Mouse (Mus musculus): ENCODE measurements around the gene Thrap3. TPM values are rescaled to one million over a fixed set of nuclear protein-coding genes. Genes with fewer than 3 reads are reported as not detected.
A peak's percentile ranks its signal among the peaks of the same experiment; 100 is the strongest.

Thrap3 gene
- 127 and 139 TPM in 2 replicates for polyA plus RNA-seq (2014; fragmentation: Nextera tagmentation; extraction: Ambion mirVana)

- DNase-seq (ENCODE audit: low spot score): peak; percentile 97
- H3K36me3 ChIP-seq (replicated peaks; ENCODE audit: control insufficient read depth, insufficient read depth): peaks cover 5% of the 10 kb centered on the region; the same call in 1 of the 2 replicates
- H3K4me2 ChIP-seq (replicated peaks): peak within 1 kb of the TSS; percentile 79
- H3K9ac ChIP-seq: peak within 1 kb of the TSS; percentile 88
- peak within 1 kb of the TSS; percentile 97 for H3K27ac ChIP-seq
- no peaks in the 10 kb centered on the region for H3K27me3 ChIP-seq (ENCODE audit: control insufficient read depth, insufficient read depth, low read length)
- H3K4me3 ChIP-seq (replicated peaks; ENCODE audit: low read length): peak within 1 kb of the TSS; percentile 84
- peaks cover 28% of the 10 kb centered on the region for H3K4me1 ChIP-seq (replicated peaks; ENCODE audit: control insufficient read depth, insufficient read depth, low read length)
- H3K9me3 ChIP-seq (ENCODE audit: control insufficient read depth, low read length): no peaks in the 10 kb centered on the region
- WGBS: under 1% methylated on average over 72 of the region's 75 CpGs
- ATAC-seq (ENCODE audit: low FRiP score): peak; percentile 99
These were observed at the start of gene Thrap3 for GRCm38 (mm10) chr4:126202303-126203181. TSS of gene Thrap3 (minus strand) at chr4:126202760.

GRCm38 (mm10) chr4:126251655-126252254, 49.2 kb upstream of the Thrap3 start:
- no peak overlapping the region for H3K27ac ChIP-seq
- no peaks in the 10 kb centered on the region; the same call in 1 of the 2 replicates for H3K36me3 ChIP-seq (replicated peaks; ENCODE audit: control insufficient read depth, insufficient read depth)
- DNase-seq (ENCODE audit: low spot score): no peak
- no peaks in the 10 kb centered on the region for H3K9me3 ChIP-seq (ENCODE audit: control insufficient read depth, low read length)
- H3K4me2 ChIP-seq (replicated peaks): peak overlapping the region; percentile 92; the same call in 1 of the 2 replicates
- H3K27me3 ChIP-seq (ENCODE audit: control insufficient read depth, insufficient read depth, low read length): no peaks in the 10 kb centered on the region
- H3K4me3 ChIP-seq (replicated peaks; ENCODE audit: low read length): no peak overlapping the region
- peak overlapping the region; percentile 12; the same call in 1 of the 2 replicates for H3K9ac ChIP-seq
- no peak for ATAC-seq (ENCODE audit: low FRiP score)
- peaks cover 67% of the 10 kb centered on the region for H3K4me1 ChIP-seq (replicated peaks; ENCODE audit: control insufficient read depth, insufficient read depth, low read length)
- WGBS: 62% methylated on average over 11 of the region's 11 CpGs

- Histone ChIP-seq H3K9me3 (ENCODE audit: control insufficient read depth, low read length) (no peaks in the 10 kb centered on the region), H3K27me3 (ENCODE audit: control insufficient read depth, insufficient read depth, low read length) (no peaks in the 10 kb centered on the region), H3K4me1 (replicated peaks; ENCODE audit: control insufficient read depth, insufficient read depth, low read length) (peaks cover 67% of the 10 kb centered on the region), H3K4me3 (replicated peaks; ENCODE audit: low read length) (no peak overlapping the region), H3K27ac (no peak overlapping the region), H3K36me3 (replicated peaks; ENCODE audit: control insufficient read depth, insufficient read depth) (peaks cover 8% of the 10 kb centered on the region; the same call in 1 of the 2 replicates), H3K4me2 (replicated peaks) (no peak overlapping the region), H3K9ac (0 out of 2 replicates have a peak overlapping the region, but pooled peaks have one; percentile 12)
- DNase-seq (ENCODE audit: low spot score) (no peak), ATAC-seq (ENCODE audit: low FRiP score) (no peak)
- 53% methylated on average over 4 of the region's 4 CpGs for WGBS
These were observed 48.1 kb upstream of the Thrap3 start for GRCm38 (mm10) chr4:126250659-126251058.

- no peaks in the 10 kb centered on the region for H3K9me3 ChIP-seq (ENCODE audit: control insufficient read depth, low read length)
- H3K4me3 ChIP-seq (replicated peaks; ENCODE audit: low read length): no peak overlapping the region
- H3K27ac ChIP-seq: peak overlapping the region; percentile 27
- no peak for DNase-seq (ENCODE audit: low spot score)
- H3K4me2 ChIP-seq (replicated peaks): peak overlapping the region; percentile 19; the same call in 1 of the 2 replicates
- no peak for ATAC-seq (ENCODE audit: low FRiP score)
- H3K36me3 ChIP-seq (replicated peaks; ENCODE audit: control insufficient read depth, insufficient read depth): peaks cover 9% of the 10 kb centered on the region; the same call in 1 of the 2 replicates
- peaks cover 53% of the 10 kb centered on the region for H3K4me1 ChIP-seq (replicated peaks; ENCODE audit: control insufficient read depth, insufficient read depth, low read length)
- H3K9ac ChIP-seq: peak overlapping the region; percentile 50
- no peaks in the 10 kb centered on the region for H3K27me3 ChIP-seq (ENCODE audit: control insufficient read depth, insufficient read depth, low read length)
- 10% methylated on average over 11 of the region's 11 CpGs for WGBS
These were observed 45.8 kb upstream of the Thrap3 start for GRCm38 (mm10) chr4:126248261-126248868.

GRCm38 (mm10) chr4:126246202-126246889, 43.8 kb upstream of the Thrap3 start:
- Histone ChIP-seq H3K36me3 (replicated peaks; ENCODE audit: control insufficient read depth, insufficient read depth) (peaks cover 22% of the 10 kb centered on the region), H3K4me2 (replicated peaks) (no peak overlapping the region), H3K4me1 (replicated peaks; ENCODE audit: control insufficient read depth, insufficient read depth, low read length) (peaks cover 33% of the 10 kb centered on the region), H3K9ac (no peak overlapping the region), H3K27ac (no peak overlapping the region), H3K4me3 (replicated peaks; ENCODE audit: low read length) (no peak overlapping the region), H3K9me3 (ENCODE audit: control insufficient read depth, low read length) (no peaks in the 10 kb centered on the region), H3K27me3 (ENCODE audit: control insufficient read depth, insufficient read depth, low read length) (no peaks in the 10 kb centered on the region)
- 86% methylated on average over 13 of the region's 13 CpGs for WGBS
- DNase-seq (ENCODE audit: low spot score) (no peak), ATAC-seq (ENCODE audit: low FRiP score) (no peak)

- Histone ChIP-seq H3K27me3 (ENCODE audit: control insufficient read depth, insufficient read depth, low read length) (no peaks in the 10 kb centered on the region), H3K4me3 (replicated peaks; ENCODE audit: low read length) (no peak overlapping the region), H3K9me3 (ENCODE audit: control insufficient read depth, low read length) (no peaks in the 10 kb centered on the region), H3K4me2 (replicated peaks) (no peak overlapping the region), H3K27ac (no peak overlapping the region), H3K4me1 (replicated peaks; ENCODE audit: control insufficient read depth, insufficient read depth, low read length) (peaks cover under 1% of the 10 kb centered on the region; the same call in 1 of the 2 replicates), H3K9ac (no peak overlapping the region), H3K36me3 (replicated peaks; ENCODE audit: control insufficient read depth, insufficient read depth) (peaks cover 61% of the 10 kb centered on the region)
- DNase-seq (ENCODE audit: low spot score) (no peak), ATAC-seq (ENCODE audit: low FRiP score) (no peak)
- 88% methylated on average over 6 of the region's 6 CpGs for WGBS
These were observed 40.0 kb upstream of the Thrap3 start for GRCm38 (mm10) chr4:126242510-126242909.

GRCm38 (mm10) chr4:126241956-126242355, 39.4 kb upstream of the Thrap3 start:
- ATAC-seq (ENCODE audit: low FRiP score): no peak
- H3K36me3 ChIP-seq (replicated peaks; ENCODE audit: control insufficient read depth, insufficient read depth): peaks cover 65% of the 10 kb centered on the region

GRCm38 (mm10) chr4:126239862-126240475, 37.4 kb upstream of the Thrap3 start:
- H3K4me3 ChIP-seq (replicated peaks; ENCODE audit: low read length): no peak overlapping the region
- no peaks in the 10 kb centered on the region for H3K9me3 ChIP-seq (ENCODE audit: control insufficient read depth, low read length)
- H3K27me3 ChIP-seq (ENCODE audit: control insufficient read depth, insufficient read depth, low read length): no peaks in the 10 kb centered on the region
- H3K4me1 ChIP-seq (replicated peaks; ENCODE audit: control insufficient read depth, insufficient read depth, low read length): no peaks in the 10 kb centered on the region
- 94% methylated on average over 13 of the region's 13 CpGs for WGBS
- no peak overlapping the region for H3K9ac ChIP-seq
- no peak overlapping the region for H3K4me2 ChIP-seq (replicated peaks)
- H3K27ac ChIP-seq: no peak overlapping the region
- no peak for DNase-seq (ENCODE audit: low spot score)
- H3K36me3 ChIP-seq (replicated peaks; ENCODE audit: control insufficient read depth, insufficient read depth): peaks cover 76% of the 10 kb centered on the region
- no peak for ATAC-seq (ENCODE audit: low FRiP score)

More at GRCm38 (mm10) chr4:126241956-126242355, 39.4 kb upstream of the Thrap3 start:
- DNase-seq (ENCODE audit: low spot score): no peak
- Histone ChIP-seq H3K9me3 (ENCODE audit: control insufficient read depth, low read length) (no peaks in the 10 kb centered on the region), H3K4me3 (replicated peaks; ENCODE audit: low read length) (no peak overlapping the region), H3K27me3 (ENCODE audit: control insufficient read depth, insufficient read depth, low read length) (no peaks in the 10 kb centered on the region), H3K4me1 (replicated peaks; ENCODE audit: control insufficient read depth, insufficient read depth, low read length) (no peaks in the 10 kb centered on the region), H3K27ac (no peak overlapping the region), H3K4me2 (replicated peaks) (no peak overlapping the region), H3K9ac (no peak overlapping the region)
- WGBS: 59% methylated on average over 9 of the region's 9 CpGs

Measured in hindbrain, embryonic 14.5 days (tissue).